ENCODE assay signal across 11 mouse cellular contexts in the genomic region with DNA sequence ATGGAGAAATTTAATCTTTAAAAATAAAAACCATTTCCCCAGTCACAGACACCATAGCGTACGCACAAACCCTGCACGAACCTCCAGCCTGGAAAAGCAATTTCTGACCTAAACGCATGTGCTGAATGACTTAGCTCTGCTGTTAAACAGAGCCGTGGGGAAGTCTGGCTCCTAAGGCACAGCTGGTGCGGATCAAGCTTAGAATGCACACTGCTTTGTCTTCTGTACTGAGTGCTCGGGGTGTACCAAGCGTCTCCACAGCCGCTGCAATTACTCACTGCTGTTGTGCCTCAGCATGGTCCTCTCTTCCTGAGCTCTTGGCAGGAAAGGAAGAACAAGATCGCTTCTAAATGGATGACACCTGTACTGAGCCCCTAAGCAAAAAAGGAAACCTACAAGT. TPM values are rescaled to one million over a fixed set of nuclear protein-coding genes. Genes with fewer than 3 reads are reported as not detected.
DNase-seq lines count a peak whose midpoint lies in the region; ATAC-seq and TF ChIP-seq lines count a peak whose summit lies in the region.
"Had no signal": no experiment of that assay in that cellular context is flagged by ENCODE, and none has a peak within 500 bp of the region (broad histone marks: within the 10 kb centered on the region; RNA-seq: fewer than 3 reads in every experiment).

No protein-coding gene starts in this region.

- 70% methylated on average over 10 of the region's 10 CpGs for WGBS in heart, postnatal 0 days
- 67% methylated on average over 10 of the region's 10 CpGs for WGBS in heart, embryonic 10.5 days
- WGBS in midbrain, embryonic 13.5 days, result 54% methylated on average over 10 of the region's 10 CpGs
- whole genome bisulfite sequencing in midbrain, embryonic 10.5 days, result 71% methylated on average over 10 of the region's 10 CpGs
- WGBS in hindbrain, embryonic 12.5 days, result 56% methylated on average over 10 of the region's 10 CpGs
- 40% methylated on average over 10 of the region's 10 CpGs for WGBS in neural tube, embryonic 13.5 days

- H3K4me1 ChIP-seq in heart, postnatal 0 days (ENCODE audit: control insufficient read depth, insufficient read depth), result peaks cover 6% of the 10 kb centered on the region; the same call in 1 of the 2 replicates
- H3K4me1 ChIP-seq in heart, embryonic 10.5 days, result no peaks in the 10 kb centered on the region
- H3K4me1 ChIP-seq in midbrain, embryonic 13.5 days (replicated peaks), result no peaks in the 10 kb centered on the region
- H3K4me1 ChIP-seq in midbrain, embryonic 10.5 days, result no peaks in the 10 kb centered on the region
- peaks cover 3% of the 10 kb centered on the region; the same call in 1 of the 2 replicates for H3K4me1 ChIP-seq in hindbrain, embryonic 12.5 days
- H3K4me1 ChIP-seq in neural tube, embryonic 13.5 days (replicated peaks), result peaks cover 16% of the 10 kb centered on the region

- DNase-seq in heart, postnatal 0 days (ENCODE audit: low spot score), result peak; percentile 25
- DNase-seq in heart, embryonic 10.5 days (ENCODE audit: low spot score), result no peak
- no peak for DNase-seq in midbrain, embryonic 10.5 days (ENCODE audit: low spot score)
- no peak for DNase-seq in left cerebral cortex, postnatal 36 days (ENCODE audit: low spot score in 2 of 2)
- no peak for DNase-seq in urinary bladder, postnatal 14 days (ENCODE audit: low spot score)
- DNase-seq: layer of hippocampus, postnatal 36 days had no signal

- intact Hi-C loops in left cerebral cortex, postnatal 36 days (cut with DNase I), result no loop called here

- no peak overlapping the region for H3K4me2 ChIP-seq in heart, postnatal 0 days (ENCODE audit: low read depth, low read length)
- no peak overlapping the region for H3K4me2 ChIP-seq in midbrain, embryonic 13.5 days (replicated peaks)
- no peak overlapping the region for H3K4me2 ChIP-seq in hindbrain, embryonic 12.5 days (replicated peaks)
- H3K4me2 ChIP-seq in neural tube, embryonic 13.5 days, result no peak overlapping the region
- H3K4me2 ChIP-seq: heart, embryonic 11.5 days had no signal

- TF ChIP-seq CTCF in heart, postnatal 0 days (IDR thresholded peaks at IDR 0.05; ENCODE audit: low read depth), result no peak

- 0 out of 2 replicates have a peak, but pooled peaks cover 18% of the 10 kb centered on the region for H3K36me3 ChIP-seq in heart, postnatal 0 days (replicated peaks; ENCODE audit: control insufficient read depth, insufficient read depth, low read length)
- H3K36me3 ChIP-seq in heart, embryonic 10.5 days, result peaks cover 5% of the 10 kb centered on the region; the same call in 1 of the 2 replicates
- no peaks in the 10 kb centered on the region for H3K36me3 ChIP-seq in midbrain, embryonic 13.5 days
- 0 out of 2 replicates have a peak, but pooled peaks cover 6% of the 10 kb centered on the region for H3K36me3 ChIP-seq in midbrain, embryonic 10.5 days
- peaks cover 8% of the 10 kb centered on the region; the same call in 1 of the 2 replicates for H3K36me3 ChIP-seq in hindbrain, embryonic 12.5 days
- peaks cover 20% of the 10 kb centered on the region for H3K36me3 ChIP-seq in neural tube, embryonic 13.5 days

- H3K9me3 ChIP-seq in heart, postnatal 0 days (replicated peaks; ENCODE audit: control insufficient read depth, low read length), result no peaks in the 10 kb centered on the region
- H3K9me3 ChIP-seq in heart, embryonic 10.5 days, result no peaks in the 10 kb centered on the region
- H3K9me3 ChIP-seq in midbrain, embryonic 13.5 days, result no peaks in the 10 kb centered on the region
- no peaks in the 10 kb centered on the region for H3K9me3 ChIP-seq in midbrain, embryonic 10.5 days (replicated peaks)
- no peaks in the 10 kb centered on the region for H3K9me3 ChIP-seq in hindbrain, embryonic 12.5 days (replicated peaks)
- no peaks in the 10 kb centered on the region for H3K9me3 ChIP-seq in neural tube, embryonic 13.5 days

- no peak for TF ChIP-seq EP300 in heart, postnatal 0 days (IDR thresholded peaks at IDR 0.05; ENCODE audit: low read depth)

- H3K4me3 ChIP-seq in heart, postnatal 0 days (ENCODE audit: low read depth, low read length), result no peak overlapping the region
- H3K4me3 ChIP-seq in heart, embryonic 10.5 days, result no peak overlapping the region
- no peak overlapping the region for H3K4me3 ChIP-seq in midbrain, embryonic 13.5 days (replicated peaks)
- no peak overlapping the region for H3K4me3 ChIP-seq in midbrain, embryonic 10.5 days
- H3K4me3 ChIP-seq in hindbrain, embryonic 12.5 days, result no peak overlapping the region
- H3K4me3 ChIP-seq in neural tube, embryonic 13.5 days, result no peak overlapping the region

- no peak; the same call in 1 of the 2 replicates for ATAC-seq in heart, postnatal 0 days (ENCODE audit: insufficient read depth, low read depth)
- ATAC-seq in midbrain, embryonic 13.5 days, result 0 out of 2 replicates have a peak, but pooled peaks have one; percentile 27
- ATAC-seq in hindbrain, embryonic 12.5 days (ENCODE audit: low FRiP score), result no peak
- no peak for ATAC-seq in neural tube, embryonic 13.5 days (ENCODE audit: low read depth)
- ATAC-seq: forebrain, embryonic 16.5 days had no signal

- H3K9ac ChIP-seq in heart, postnatal 0 days (replicated peaks; ENCODE audit: low read depth, low read length), result no peak overlapping the region
- no peak overlapping the region for H3K9ac ChIP-seq in midbrain, embryonic 13.5 days (replicated peaks)
- H3K9ac ChIP-seq in hindbrain, embryonic 12.5 days, result 0 out of 2 replicates have a peak overlapping the region, but pooled peaks have one; percentile 27
- peak overlapping the region; percentile 14; the same call in 1 of the 2 replicates for H3K9ac ChIP-seq in neural tube, embryonic 13.5 days

- no peaks in the 10 kb centered on the region for H3K27me3 ChIP-seq in heart, postnatal 0 days (ENCODE audit: control insufficient read depth, insufficient read depth, low read length)
- H3K27me3 ChIP-seq in heart, embryonic 10.5 days (ENCODE audit: insufficient read depth, poor library complexity, severe bottlenecking), result no peaks in the 10 kb centered on the region
- no peaks in the 10 kb centered on the region for H3K27me3 ChIP-seq in midbrain, embryonic 13.5 days
- H3K27me3 ChIP-seq in midbrain, embryonic 10.5 days (ENCODE audit: low read depth, poor library complexity, severe bottlenecking), result no peaks in the 10 kb centered on the region
- no peaks in the 10 kb centered on the region for H3K27me3 ChIP-seq in hindbrain, embryonic 12.5 days
- H3K27me3 ChIP-seq in neural tube, embryonic 13.5 days, result no peaks in the 10 kb centered on the region

- no peak overlapping the region for H3K27ac ChIP-seq in heart, postnatal 0 days (ENCODE audit: low read depth)
- no peak overlapping the region for H3K27ac ChIP-seq in heart, embryonic 10.5 days
- H3K27ac ChIP-seq in midbrain, embryonic 13.5 days, result no peak overlapping the region
- H3K27ac ChIP-seq in midbrain, embryonic 10.5 days (replicated peaks), result no peak overlapping the region
- 0 out of 2 replicates have a peak overlapping the region, but pooled peaks have one; percentile 2 for H3K27ac ChIP-seq in hindbrain, embryonic 12.5 days
- peak overlapping the region; percentile 64 for H3K27ac ChIP-seq in neural tube, embryonic 13.5 days (replicated peaks)

RNA-seq across cellular contexts. Expression of a gene that starts 7.9 kb away (rescaled TPM):
- 4.4 and 8.6 TPM in 2 replicates for total RNA-seq in heart, postnatal 0 days (2014; rRNA removed; ENCODE audit: low replicate concordance)
- 4.9 and 5.0 TPM in 2 replicates for polyA plus RNA-seq in heart, postnatal 0 days (2015; fragmentation: Nextera tagmentation; extraction: Ambion mirVana)
- 6.8 and 7.0 TPM in 2 replicates for polyA plus RNA-seq in heart, embryonic 10.5 days (2016; fragmentation: Nextera tagmentation; extraction: Ambion mirVana)
- 8.9 and 9.0 TPM in 2 replicates for polyA plus RNA-seq in midbrain, embryonic 13.5 days (2015; fragmentation: Nextera tagmentation; extraction: Ambion mirVana)
- 8.2 and 8.8 TPM in 2 replicates for polyA plus RNA-seq in midbrain, embryonic 10.5 days (2016; fragmentation: Nextera tagmentation; extraction: Ambion mirVana)
- polyA plus RNA-seq in hindbrain, embryonic 12.5 days (2016; fragmentation: Nextera tagmentation; extraction: Ambion mirVana), result 9.1 and 9.8 TPM in 2 replicates
- 8.7 and 9.6 TPM in 2 replicates for polyA plus RNA-seq in neural tube, embryonic 13.5 days (2015; fragmentation: Nextera tagmentation; extraction: Ambion mirVana)
- 10 to 100 TPM; 15.5 to 17.5 TPM for total RNA-seq in left cerebral cortex, postnatal 36 days (2021)

RNA-seq across cellular contexts. Expression of a gene that starts 25.7 kb away (rescaled TPM):
- 18.1 and 64.2 TPM in 2 replicates for total RNA-seq in heart, postnatal 0 days (2014; rRNA removed; ENCODE audit: low replicate concordance)
- 59.8 and 72.1 TPM in 2 replicates for polyA plus RNA-seq in heart, postnatal 0 days (2015; fragmentation: Nextera tagmentation; extraction: Ambion mirVana)
- 65.3 and 75.4 TPM in 2 replicates for polyA plus RNA-seq in heart, embryonic 10.5 days (2016; fragmentation: Nextera tagmentation; extraction: Ambion mirVana)
- polyA plus RNA-seq in midbrain, embryonic 13.5 days (2015; fragmentation: Nextera tagmentation; extraction: Ambion mirVana), result 68.1 and 71.4 TPM in 2 replicates
- polyA plus RNA-seq in midbrain, embryonic 10.5 days (2016; fragmentation: Nextera tagmentation; extraction: Ambion mirVana), result 60.3 and 61.4 TPM in 2 replicates
- 62.2 and 67.9 TPM in 2 replicates for polyA plus RNA-seq in hindbrain, embryonic 12.5 days (2016; fragmentation: Nextera tagmentation; extraction: Ambion mirVana)
- polyA plus RNA-seq in neural tube, embryonic 13.5 days (2015; fragmentation: Nextera tagmentation; extraction: Ambion mirVana), result 66.1 and 74.5 TPM in 2 replicates
- 10 to 100 TPM; 31.1 to 39.0 TPM for total RNA-seq in left cerebral cortex, postnatal 36 days (2021)

RNA-seq across cellular contexts. Expression of a gene that starts 25.9 kb away (rescaled TPM):
- total RNA-seq in heart, postnatal 0 days (2014; rRNA removed; ENCODE audit: low replicate concordance), result 0.80 and 0.85 TPM in 2 replicates
- 1.1 TPM in 2 replicates for polyA plus RNA-seq in heart, postnatal 0 days (2015; fragmentation: Nextera tagmentation; extraction: Ambion mirVana)
- 0.82 and 0.85 TPM in 2 replicates for polyA plus RNA-seq in heart, embryonic 10.5 days (2016; fragmentation: Nextera tagmentation; extraction: Ambion mirVana)
- polyA plus RNA-seq in midbrain, embryonic 13.5 days (2015; fragmentation: Nextera tagmentation; extraction: Ambion mirVana), result 1.3 TPM in 2 replicates
- 1.2 and 1.5 TPM in 2 replicates for polyA plus RNA-seq in midbrain, embryonic 10.5 days (2016; fragmentation: Nextera tagmentation; extraction: Ambion mirVana)
- polyA plus RNA-seq in hindbrain, embryonic 12.5 days (2016; fragmentation: Nextera tagmentation; extraction: Ambion mirVana), result 1.3 and 1.4 TPM in 2 replicates
- polyA plus RNA-seq in neural tube, embryonic 13.5 days (2015; fragmentation: Nextera tagmentation; extraction: Ambion mirVana), result 1.1 and 1.2 TPM in 2 replicates
- 1 to 10 TPM; 2.3 to 2.5 TPM for total RNA-seq in left cerebral cortex, postnatal 36 days (2021)

RNA-seq across cellular contexts. Expression of a gene that starts 43.2 kb away (rescaled TPM):
- 54.0 and 106 TPM in 2 replicates for total RNA-seq in heart, postnatal 0 days (2014; rRNA removed; ENCODE audit: low replicate concordance)
- 48.6 and 49.4 TPM in 2 replicates for polyA plus RNA-seq in heart, postnatal 0 days (2015; fragmentation: Nextera tagmentation; extraction: Ambion mirVana)
- polyA plus RNA-seq in heart, embryonic 10.5 days (2016; fragmentation: Nextera tagmentation; extraction: Ambion mirVana), result 71.5 and 91.3 TPM in 2 replicates
- 90.4 and 97.3 TPM in 2 replicates for polyA plus RNA-seq in midbrain, embryonic 13.5 days (2015; fragmentation: Nextera tagmentation; extraction: Ambion mirVana)
- 120 and 121 TPM in 2 replicates for polyA plus RNA-seq in midbrain, embryonic 10.5 days (2016; fragmentation: Nextera tagmentation; extraction: Ambion mirVana)
- 78.0 and 82.4 TPM in 2 replicates for polyA plus RNA-seq in hindbrain, embryonic 12.5 days (2016; fragmentation: Nextera tagmentation; extraction: Ambion mirVana)
- 85.5 and 85.6 TPM in 2 replicates for polyA plus RNA-seq in neural tube, embryonic 13.5 days (2015; fragmentation: Nextera tagmentation; extraction: Ambion mirVana)
- total RNA-seq in left cerebral cortex, postnatal 36 days (2021), result 10 to 100 TPM; 63.0 to 76.6 TPM

Comparison
In these comparisons a context has a peak if more than half of its experiments do, and no peak if none do; other contexts are left out.
1. H3K27ac ChIP-seq: peak in hindbrain, embryonic 12.5 days (single experiment) and neural tube, embryonic 13.5 days (single experiment); none in heart, postnatal 0 days (single experiment), heart, embryonic 10.5 days (single experiment), midbrain, embryonic 13.5 days (single experiment) and midbrain, embryonic 10.5 days (single experiment).
2. H3K9ac ChIP-seq: peak in hindbrain, embryonic 12.5 days (single experiment) and neural tube, embryonic 13.5 days (single experiment); none in heart, postnatal 0 days (single experiment) and midbrain, embryonic 13.5 days (single experiment).